Mouse (Mus musculus): ENCODE results near the gene Appbp2.
"Not testable (repeated sequence)": the region's sequence is repeated elsewhere in the genome, so short reads cannot be mapped to it uniquely, and the experiment has no call there.

Gene Appbp2

GRCm38 (mm10) chr11:85223248-85223647, 11.7 kb downstream of the Appbp2 start:
- no peak for DNase-seq (ENCODE audit: low spot score)

DNA sequence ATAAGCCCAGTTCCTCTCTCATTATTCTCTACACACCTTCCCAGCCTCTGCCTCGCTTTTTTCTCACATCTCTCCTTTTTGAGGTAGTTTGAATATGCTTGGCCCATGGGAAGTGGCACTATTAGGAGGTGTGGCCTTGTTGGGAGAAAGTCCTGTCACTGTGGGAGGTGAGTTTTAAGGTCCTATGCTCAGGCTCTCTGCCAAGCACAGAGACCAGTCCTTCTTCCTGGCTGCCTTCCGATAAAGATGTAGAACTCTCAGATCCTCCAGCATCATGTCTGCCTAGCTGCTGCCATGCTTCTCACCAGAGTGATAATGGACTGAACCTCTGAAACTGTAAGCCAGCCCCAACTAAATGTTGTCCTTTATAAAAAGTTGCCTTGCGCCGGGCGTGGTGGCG, 12.4 kb downstream of the Appbp2 start:
- DNase-seq (ENCODE audit: low spot score), result no peak

GRCm38 (mm10) chr11:85219014-85219413, 15.9 kb downstream of the Appbp2 start:
- DNase-seq (ENCODE audit: low spot score), result no peak

DNA sequence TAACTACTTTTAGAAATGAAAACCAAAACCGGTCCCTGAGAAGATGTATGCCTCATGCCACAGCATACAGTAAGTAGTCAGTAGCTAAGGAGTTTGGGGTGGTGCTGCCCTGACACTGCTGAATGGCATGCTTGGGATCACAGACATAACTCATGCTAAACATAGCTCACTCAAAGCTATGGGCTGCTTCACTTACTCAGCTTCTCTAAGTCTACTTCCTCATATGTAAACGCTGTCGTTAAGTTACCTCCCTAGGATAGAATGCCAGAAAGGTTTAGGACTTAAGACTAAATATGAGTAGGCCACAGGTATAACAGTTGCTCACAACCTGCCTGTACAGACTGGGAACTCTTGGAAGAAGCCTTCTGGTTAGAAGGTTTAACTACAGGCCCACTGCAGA, 20.3 kb downstream of the Appbp2 start:
- no peak for DNase-seq (ENCODE audit: low spot score)

DNA sequence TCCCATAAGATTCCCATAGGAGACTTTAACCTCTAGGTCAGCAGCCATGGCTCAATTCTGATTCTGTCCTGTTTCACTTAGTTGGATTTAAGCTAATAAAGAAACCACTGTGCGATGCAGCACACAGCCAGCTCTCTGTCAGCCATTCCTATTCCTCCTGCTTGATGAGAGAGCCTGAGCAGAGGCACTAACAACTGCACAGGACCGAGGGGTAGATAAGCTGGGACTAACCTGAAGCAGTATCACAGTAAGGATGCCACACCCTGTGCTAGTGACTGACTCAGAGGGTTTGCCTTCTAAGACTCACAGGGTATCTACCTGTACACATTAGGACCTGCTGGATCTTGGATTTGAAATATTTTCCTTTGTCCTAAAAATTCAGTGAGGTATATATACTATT, 21.7 kb downstream of the Appbp2 start:
- DNase-seq (ENCODE audit: low spot score), result no peak

DNA sequence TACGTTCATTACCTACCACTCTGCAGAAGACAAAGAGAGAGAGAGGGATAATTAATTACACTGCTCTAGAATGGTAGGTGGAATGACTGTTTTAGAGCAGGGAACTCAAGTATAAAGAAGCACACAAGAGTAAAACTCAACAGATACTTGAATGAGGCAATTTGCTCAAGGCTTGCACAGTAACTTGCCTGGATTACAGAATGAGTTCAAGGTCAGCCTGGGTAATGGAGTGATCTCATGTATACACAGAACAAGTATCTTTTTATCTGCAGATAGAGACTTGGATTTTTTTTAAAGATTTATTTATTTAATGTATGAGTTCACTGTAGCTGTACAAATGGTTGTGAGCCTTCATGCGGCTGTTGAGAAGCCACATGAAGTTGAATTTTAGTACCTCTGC, 23.8 kb downstream of the Appbp2 start:
- DNase-seq (ENCODE audit: low spot score), result no peak

DNA sequence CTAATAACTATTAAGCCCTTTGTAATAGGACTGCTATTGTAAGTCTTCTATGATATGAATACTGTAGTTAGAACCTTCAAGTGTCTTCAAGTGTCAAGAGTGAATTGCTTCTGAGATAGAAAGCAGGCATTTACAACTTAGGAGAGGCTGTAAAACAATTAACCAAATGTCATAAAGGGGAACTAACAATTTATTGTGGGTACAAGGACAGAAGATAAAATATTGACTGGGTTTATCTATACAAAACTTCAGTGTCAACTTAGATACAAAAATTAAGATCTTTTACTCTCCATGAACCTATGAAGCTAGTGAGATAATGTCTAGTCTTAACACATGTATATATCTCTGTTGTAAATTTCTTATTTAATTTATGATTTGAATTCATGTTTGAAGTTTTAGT, 28.7 kb downstream of the Appbp2 start:
- no peak for DNase-seq (ENCODE audit: low spot score)

GRCm38 (mm10) chr11:85198906-85199305, 36.0 kb downstream of the Appbp2 start:
- DNase-seq (ENCODE audit: low spot score), result no peak

GRCm38 (mm10) chr11:85196046-85196445, 38.9 kb downstream of the Appbp2 start:
- DNase-seq (ENCODE audit: low spot score), result no peak

DNA sequence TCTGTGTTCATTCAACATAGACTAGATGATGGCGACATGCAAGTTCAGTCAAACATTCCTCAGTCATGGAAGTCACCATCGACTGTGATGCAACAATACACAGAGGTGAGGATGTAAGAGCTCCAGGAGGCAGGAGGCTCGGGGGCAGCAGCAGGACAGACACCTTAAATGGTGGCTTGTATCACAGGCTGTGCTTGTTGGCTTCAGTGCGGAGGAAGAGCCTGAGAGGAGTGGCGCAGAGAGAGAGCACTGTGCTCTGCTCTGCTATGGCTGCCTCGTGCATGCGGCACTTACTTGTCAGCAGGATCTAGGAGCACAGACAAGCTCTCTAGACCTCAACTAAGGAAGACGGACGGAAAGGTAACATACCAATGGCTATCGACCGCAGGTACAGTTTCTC, 40.7 kb downstream of the Appbp2 start:
- no peak for DNase-seq (ENCODE audit: low spot score)

GRCm38 (mm10) chr11:85190741-85191140, 44.2 kb downstream of the Appbp2 start:
- DNase-seq (ENCODE audit: low spot score), result no peak

- DNase-seq (ENCODE audit: low spot score), result no peak
Measured at GRCm38 (mm10) chr11:85189110-85189509, 45.8 kb downstream of the Appbp2 start.

DNA sequence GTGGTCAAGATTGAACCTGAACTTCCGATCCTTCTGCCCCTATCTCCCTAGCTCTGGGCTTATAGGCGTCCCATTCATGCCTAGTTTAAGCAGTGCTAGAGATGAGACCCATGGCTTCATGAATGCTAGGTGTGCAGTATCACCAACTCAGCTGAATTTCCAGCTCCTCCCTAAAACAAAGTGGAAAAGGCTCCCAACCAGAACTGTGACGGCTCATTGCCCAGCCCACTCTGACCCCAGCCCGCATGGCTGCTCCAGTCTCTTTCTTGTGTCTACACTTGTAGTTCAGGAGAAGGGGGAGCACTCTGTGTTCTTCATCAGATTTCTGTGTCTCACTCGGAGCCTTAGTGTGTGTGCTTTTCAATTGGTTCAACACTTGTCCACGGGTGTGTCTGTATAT, 50.1 kb downstream of the Appbp2 start:
- no peak for DNase-seq (ENCODE audit: low spot score)

DNA sequence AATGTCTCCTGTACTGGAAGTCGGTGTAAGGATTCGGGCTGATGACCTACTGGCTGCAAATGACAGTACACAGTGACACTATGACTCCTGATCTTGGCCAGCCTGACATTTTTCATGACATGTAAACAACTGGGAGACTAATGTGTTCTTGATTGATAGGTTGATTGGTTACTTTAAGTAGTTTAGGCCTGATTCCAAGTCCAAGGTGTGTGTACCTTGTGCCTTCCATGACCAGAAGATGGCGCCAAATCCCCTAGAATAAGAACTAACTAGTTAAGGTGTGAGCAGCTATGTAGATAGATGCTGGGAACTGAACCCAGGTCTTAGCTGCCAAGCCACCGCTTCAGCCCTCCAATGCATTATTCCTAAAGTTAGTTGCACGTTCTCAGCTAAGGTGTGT, 50.8 kb downstream of the Appbp2 start:
- DNase-seq (ENCODE audit: low spot score), result peak; percentile 28

GRCm38 (mm10) chr11:85183284-85183779, 51.6 kb downstream of the Appbp2 start:
- no peak for DNase-seq (ENCODE audit: low spot score)

- no peak for DNase-seq (ENCODE audit: low spot score)
Measured at GRCm38 (mm10) chr11:85182617-85183283, 52.2 kb downstream of the Appbp2 start.

DNA sequence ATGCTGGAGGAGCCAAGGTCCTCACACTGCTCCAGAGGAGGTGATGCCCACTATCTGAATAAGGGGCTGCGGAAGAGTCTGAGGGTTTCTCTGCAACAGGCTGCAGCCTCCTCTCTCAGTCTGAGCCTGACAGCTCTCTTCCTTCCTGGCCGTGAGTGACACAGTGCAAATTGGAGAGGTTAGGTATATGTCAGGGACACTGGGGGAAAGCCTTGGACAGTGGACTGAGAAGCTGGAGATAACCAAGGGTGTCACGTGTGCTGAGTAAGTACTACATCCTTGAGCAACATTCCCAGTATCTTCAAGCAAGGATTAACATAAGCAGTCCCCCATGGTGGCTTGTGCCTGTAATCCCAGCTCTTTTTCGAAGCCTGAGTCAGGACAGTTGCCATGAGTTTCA, 56.5 kb downstream of the Appbp2 start:
- no peak for DNase-seq (ENCODE audit: low spot score)

GRCm38 (mm10) chr11:85177761-85178160, 57.2 kb downstream of the Appbp2 start:
- DNase-seq (ENCODE audit: low spot score), result no peak

- DNase-seq (ENCODE audit: low spot score), result no peak
Measured at GRCm38 (mm10) chr11:85175941-85176340, 59.0 kb downstream of the Appbp2 start.

DNA sequence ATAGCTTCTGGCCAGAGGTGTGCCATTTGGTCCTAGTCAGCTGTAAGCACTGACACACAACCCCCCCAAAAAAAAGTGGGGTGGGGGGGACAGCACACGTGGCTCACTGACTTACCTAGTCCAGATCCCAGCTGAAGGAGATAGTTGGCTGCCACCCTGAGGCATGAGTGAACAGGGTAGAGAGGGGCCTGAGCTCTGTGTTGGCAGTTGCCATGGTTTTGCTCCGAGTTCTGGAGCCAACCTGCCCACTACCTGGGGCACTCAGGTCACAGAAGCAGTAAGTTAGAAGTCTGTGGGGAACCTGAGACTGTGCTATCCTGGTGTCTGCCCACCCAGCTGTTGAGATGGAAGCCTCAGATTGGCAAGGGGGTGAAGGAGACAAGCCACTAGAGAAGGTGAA, 64.1 kb downstream of the Appbp2 start:
- no peak for DNase-seq (ENCODE audit: low spot score)

GRCm38 (mm10) chr11:85170058-85170740, 64.7 kb downstream of the Appbp2 start, which contains the start of gene 1700125H20Rik:
Gene 1700125H20Rik (plus strand): TSS chr11:85170404.
- DNase-seq (ENCODE audit: low spot score), result peak; percentile 85

DNA sequence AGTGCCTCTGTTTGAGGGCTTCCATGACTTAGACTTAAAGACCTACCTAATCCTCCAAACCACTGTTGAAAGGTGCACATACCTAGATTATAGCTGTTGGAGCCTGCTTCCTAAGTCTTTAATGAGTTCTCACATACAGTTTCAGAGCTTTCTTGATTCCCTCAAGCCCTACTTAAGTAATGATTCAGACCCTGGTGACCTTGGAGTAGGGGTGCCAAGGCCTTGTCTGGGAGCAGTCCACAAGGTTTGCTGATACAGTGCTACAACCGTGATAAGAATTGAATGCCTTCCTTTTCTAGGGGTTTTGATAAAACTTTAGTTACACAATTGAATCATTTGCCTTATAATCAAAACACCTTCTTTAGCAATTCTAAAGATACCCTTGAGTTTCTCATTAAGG, 67.4 kb downstream of the Appbp2 start:
- no peak for DNase-seq (ENCODE audit: low spot score)

DNA sequence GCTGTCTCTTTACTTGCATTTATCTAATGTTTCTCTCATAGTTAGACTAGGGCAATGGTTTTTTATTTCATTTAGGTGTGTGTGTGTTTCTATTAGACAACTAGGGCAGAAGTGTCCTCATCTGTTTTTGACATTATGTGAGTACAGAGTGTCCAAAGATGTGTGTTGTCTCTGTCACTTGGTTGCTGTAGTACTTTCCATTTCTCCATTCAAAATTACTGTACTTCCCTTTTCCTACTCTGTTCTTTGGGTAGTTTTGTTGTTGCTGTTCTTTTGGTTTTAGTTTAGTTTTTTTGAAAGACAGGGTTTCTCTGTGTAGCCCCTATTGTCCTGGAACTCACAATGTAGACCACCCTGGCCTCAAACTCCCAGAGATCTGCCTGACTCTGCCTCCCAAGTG, 70.6 kb downstream of the Appbp2 start:
- DNase-seq (ENCODE audit: low spot score), result no peak

- DNase-seq (ENCODE audit: low spot score), result not testable (repeated sequence)
Measured at GRCm38 (mm10) chr11:85163014-85163413, 71.9 kb downstream of the Appbp2 start.
